Mouse (Mus musculus) v-Abl transformed pro-B cells (cell line): Measurements from ENCODE around the gene Srl.

Experiments
- in situ Hi-C, 2 experiments: fragments of 400-800 bp; cut with MboI; formaldehyde crosslinking; loops; one replicate each; pipeline ENCODE4 v1.15.1; 2025; ENCODE audit not compliant: unreplicated experiment in 2 of 2

The Srl gene

GRCm38 (mm10) chr16:4521074-4521667 is 20.4 kb downstream of the Srl start:
- in situ Hi-C loops = no loop called here

GRCm38 (mm10) chr16:4520673-4521072 is 20.9 kb downstream of the Srl start:
- in situ Hi-C loops = no loop called here

- in situ Hi-C loops = no loop called here
Measured at GRCm38 (mm10) chr16:4519825-4520224, 21.8 kb downstream of the Srl start.

DNA sequence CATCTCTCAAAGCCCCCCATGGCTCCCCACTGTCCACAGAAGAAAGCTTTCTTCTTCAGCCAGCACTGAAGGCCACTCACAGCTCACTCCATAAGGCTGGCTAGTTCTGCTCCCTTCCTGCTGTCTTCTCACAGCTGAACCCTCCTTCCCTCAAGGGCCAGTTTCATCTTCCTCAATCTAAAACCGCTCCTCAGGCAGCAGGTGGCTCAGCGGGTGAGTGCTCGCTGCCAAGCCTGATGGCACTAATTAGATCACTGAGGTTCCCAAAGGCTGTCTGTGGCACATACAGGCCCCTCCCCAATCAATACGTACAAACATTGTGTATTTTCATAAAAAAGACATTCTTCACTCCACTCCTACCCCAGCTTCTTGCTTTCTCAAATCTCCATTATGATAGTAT is 22.5 kb downstream of the Srl start:
- in situ Hi-C loops = no loop called here

GRCm38 (mm10) chr16:4517906-4518305 is 23.7 kb downstream of the Srl start:
- in situ Hi-C loops = no loop called here

- in situ Hi-C loops = no loop called here
Measured at GRCm38 (mm10) chr16:4514383-4514782, 27.2 kb downstream of the Srl start.

GRCm38 (mm10) chr16:4512661-4513438 is 28.8 kb downstream of the Srl start:
- in situ Hi-C loops = no loop called here

DNA sequence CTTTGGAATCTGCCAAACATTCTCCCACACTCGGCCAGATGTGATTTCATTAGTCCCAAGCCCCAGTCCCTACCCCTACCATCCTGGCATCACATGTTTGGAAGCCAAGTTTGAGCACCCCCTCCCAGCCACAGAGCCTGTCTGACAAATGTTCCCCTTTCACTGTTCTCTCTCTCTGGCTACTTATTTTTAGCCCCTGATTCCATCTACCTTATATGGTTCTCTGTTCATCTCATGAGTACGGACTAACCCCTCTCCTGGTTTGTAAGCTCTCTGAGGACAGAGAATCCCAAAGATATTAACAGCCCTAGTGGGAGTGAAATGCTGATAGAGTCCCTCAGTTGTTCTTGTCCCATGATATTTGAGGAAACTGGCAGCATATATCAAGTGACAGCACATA is 30.2 kb downstream of the Srl start:
- in situ Hi-C loops = no loop called here

DNA sequence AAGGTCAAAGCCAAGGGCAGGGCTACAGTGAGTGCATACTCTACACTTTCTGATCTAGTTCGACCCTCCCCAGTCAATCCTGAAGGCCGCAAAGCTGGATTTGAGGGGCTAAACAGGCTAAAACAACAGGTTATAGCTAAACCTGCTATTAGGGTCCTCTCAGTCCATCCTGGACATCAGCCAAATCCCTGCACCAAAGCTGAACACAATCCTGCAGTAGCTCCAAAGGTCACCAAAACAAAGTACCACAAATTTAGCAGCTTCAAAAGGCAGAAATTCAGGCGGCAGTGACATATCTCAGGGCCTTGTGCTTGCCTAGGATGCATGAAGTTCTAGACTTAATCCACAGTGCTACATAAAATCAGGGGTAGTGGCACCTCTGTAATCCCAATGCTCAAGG is 35.4 kb downstream of the Srl start:
- in situ Hi-C loops = no loop called here

- in situ Hi-C loops = loop anchor here in 1 of 2 experiments (5.0 kb wide), 1 partner anchor 34 kb away; no protein-coding TSS in a partner anchor
Measured at GRCm38 (mm10) chr16:4503495-4503894, 38.1 kb downstream of the Srl start.

- in situ Hi-C loops = loop anchor here in 1 of 2 experiments (5.0 kb wide), 1 partner anchor 35 kb away; no protein-coding TSS in a partner anchor
Measured at GRCm38 (mm10) chr16:4502568-4502967, 39.0 kb downstream of the Srl start.

DNA sequence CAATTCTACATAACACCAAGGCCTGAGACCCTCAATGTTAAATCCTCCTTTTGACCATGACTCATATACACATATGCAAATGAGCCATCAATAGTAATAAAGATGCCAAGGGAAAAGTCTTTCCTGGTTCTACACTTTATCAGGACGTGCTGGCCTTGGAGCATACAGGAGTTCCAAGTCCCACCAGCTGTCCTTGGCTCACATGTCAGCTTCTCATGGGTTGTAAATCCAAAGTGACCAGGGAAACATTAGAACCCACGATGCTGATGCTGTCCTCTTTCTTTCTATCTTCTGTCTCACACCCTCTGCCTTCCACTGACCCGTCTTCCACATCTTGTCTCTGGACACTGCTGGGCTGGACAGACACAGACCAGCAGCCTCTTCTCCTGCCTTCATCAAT is 39.9 kb downstream of the Srl start:
- in situ Hi-C loops = loop anchor here in 1 of 2 experiments (5.0 kb wide), 1 partner anchor 36 kb away; no protein-coding TSS in a partner anchor

- in situ Hi-C loops = loop anchor here in 1 of 2 experiments (5.0 kb wide), 1 partner anchor 37 kb away; no protein-coding TSS in a partner anchor
Measured at GRCm38 (mm10) chr16:4500598-4501385, 40.8 kb downstream of the Srl start.

DNA sequence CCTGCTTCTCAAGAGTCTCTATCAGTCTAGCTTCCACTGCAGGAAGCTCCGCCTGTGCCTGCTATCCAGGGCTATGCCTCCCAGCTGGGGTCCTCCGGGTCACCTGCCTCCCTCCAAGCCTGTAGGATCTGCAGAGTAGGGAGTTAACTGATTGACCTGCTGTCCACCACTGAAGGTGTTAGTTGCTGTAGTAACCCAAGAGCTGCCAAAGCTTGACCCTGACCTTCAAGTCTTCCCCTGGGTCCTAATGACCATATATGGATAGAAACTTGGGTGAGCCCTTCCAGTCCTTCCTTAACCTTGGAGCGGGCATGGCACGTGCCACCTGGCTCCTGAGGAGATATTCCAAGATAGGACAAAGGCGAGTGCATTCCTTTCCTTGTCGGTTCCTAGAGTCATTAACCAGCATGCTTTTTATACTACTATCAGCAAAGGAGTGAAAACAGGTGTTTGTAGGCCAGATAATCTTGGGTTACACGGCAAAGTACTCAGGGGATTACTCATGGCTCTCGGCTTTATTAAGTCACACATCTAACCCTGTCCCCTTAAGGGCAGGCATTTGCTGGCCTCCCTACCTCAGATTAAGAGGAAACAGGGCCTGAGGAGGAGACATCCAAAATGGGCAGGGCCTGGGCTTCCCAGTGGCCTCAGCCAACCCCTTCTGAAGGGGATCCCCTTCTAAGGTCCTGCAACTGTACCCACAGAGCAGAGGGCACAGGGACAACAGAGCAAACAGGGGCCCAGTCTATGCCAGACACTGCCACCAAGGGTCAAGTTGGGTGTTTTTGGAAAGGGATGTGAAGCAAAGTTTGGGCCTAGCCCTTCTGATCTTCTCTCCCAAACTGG is 43.6 kb downstream of the Srl start:
- in situ Hi-C loops = loop anchor here in 1 of 2 experiments (5.0 kb wide), 1 partner anchor 114 kb away; no protein-coding TSS in a partner anchor

- in situ Hi-C loops = loop anchor here in 1 of 2 experiments (5.0 kb wide), 1 partner anchor 116 kb away; no protein-coding TSS in a partner anchor
Measured at GRCm38 (mm10) chr16:4496470-4496869, 45.1 kb downstream of the Srl start.

- in situ Hi-C loops = loop anchor here in 1 of 2 experiments (5.0 kb wide), 1 partner anchor 116 kb away; no protein-coding TSS in a partner anchor
Measured at GRCm38 (mm10) chr16:4495861-4496260, 45.8 kb downstream of the Srl start.

DNA sequence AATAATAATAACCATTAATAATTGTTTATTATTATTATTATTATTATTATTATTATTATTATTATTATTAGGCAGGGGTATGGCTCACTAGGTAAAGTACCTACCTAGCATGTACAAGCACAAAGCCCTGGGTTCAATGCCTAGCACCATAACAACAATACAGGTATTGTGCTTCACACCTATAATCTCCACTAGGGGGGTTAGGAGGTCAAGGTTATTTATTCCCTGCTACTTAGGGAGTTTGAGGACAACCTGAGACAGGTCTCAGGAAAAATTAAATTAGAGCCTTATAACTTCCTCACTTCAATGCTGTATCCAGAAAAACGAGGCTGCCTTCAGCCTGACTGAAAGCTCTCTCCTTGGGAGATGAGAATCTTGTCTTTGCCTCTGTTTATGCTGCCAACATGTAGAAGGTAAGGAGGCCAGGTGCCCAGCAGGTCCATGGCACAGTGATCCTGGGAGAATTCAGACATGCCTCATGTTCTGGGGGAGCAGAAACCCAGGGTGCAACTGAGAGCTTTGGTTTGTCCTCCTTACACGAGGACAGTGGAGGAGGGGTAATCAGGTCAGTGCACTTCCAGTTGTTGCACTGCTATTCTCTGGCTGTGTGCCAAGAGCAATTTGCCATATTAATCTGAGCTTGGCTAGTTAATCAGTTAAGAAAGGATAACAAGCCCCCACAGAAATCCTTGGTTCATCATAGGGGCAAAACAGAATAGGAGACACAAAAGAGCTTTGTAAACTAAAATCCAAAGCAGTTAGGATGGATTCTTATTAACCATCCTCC is 48.6 kb downstream of the Srl start:
- in situ Hi-C loops = loop anchor here in 1 of 2 experiments (5.0 kb wide), 1 partner anchor 119 kb away; no protein-coding TSS in a partner anchor

DNA sequence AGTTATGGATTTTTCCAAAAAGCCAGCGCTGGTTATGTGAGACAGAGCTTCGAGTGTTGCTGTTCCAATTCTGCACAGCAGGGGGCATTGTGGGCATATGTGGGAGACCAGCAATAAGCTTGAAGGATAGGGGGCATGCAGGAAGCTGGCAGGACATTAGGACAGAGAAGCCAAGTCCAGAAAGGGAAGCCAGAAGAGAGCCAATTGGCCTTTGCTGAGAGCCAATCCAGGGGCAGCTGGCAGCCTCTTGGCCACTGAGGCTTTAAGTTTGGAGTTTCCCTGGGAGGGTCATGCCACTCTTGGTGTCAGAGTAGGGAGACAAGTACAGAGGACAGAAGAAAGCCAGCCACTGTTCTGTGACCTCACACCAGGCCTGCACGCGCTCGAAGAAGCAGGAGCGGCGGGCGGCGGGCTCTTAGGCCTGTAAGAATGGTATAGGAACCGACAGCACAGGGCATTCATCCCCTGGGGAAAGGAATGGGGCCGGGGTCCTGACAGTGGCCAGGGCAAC is 52.4 kb downstream of the Srl start:
- in situ Hi-C loops = no loop called here
